Mouse (Mus musculus) ES-Bruce4 (cell line): ENCODE data around the gene Inpp5d.

Experiments used
- CTCF ChIP-seq: IDR thresholded peaks from one replicate; pipeline ENCODE4 v1.8.1; 2011; ENCODE audit warnings: low read depth, low read length
- POLR2A ChIP-seq: IDR thresholded peaks from one replicate; pipeline ENCODE4 v1.8.1; 2011; ENCODE audit warnings: low read length; ENCODE audit not compliant: insufficient read depth

GRCm38 (mm10) chr1:87601801-87602200 lies 18.3 kb upstream of the Inpp5d start:
- no peak for TF ChIP-seq POLR2A
- TF ChIP-seq CTCF = no peak
